Mouse (Mus musculus) megakaryocyte, adult 5-6 weeks (primary cell): Measurements from ENCODE around the gene Sfpq. TPM values are rescaled to one million over a fixed set of nuclear protein-coding genes. Genes with fewer than 3 reads are reported as not detected.
"Not testable (repeated sequence)": the region's sequence is repeated elsewhere in the genome, so short reads cannot be mapped to it uniquely, and the experiment has no call there.

Experiments used
- ATAC-seq: 2 replicates; pipeline ENCODE4 v1.8.0; 2016; ENCODE audit warnings: mild to moderate bottlenecking, inconsistent platforms; ENCODE audit not compliant: poor library complexity, severe bottlenecking
- total RNA-seq, 2 experiments: library from RNA; stranded (forward) in 1 of 2; stranded (reverse) in 1 of 2; fragments of 153-499, 151-499 nt in 1 of 2; fragments of 221-1000, 200-1000 nt in 1 of 2; gene quantifications; 2 replicates each; pipeline versions ENCODE4 v1.2.3 to v1.2.4; 2015 to 2017

Sfpq gene
- total RNA-seq (2015) (311 and 315 TPM in 2 replicates), total RNA-seq (2017) (566 and 688 TPM in 2 replicates)

GRCm38 (mm10) chr4:127021151-127021945 lies at the start of gene Sfpq:
Gene Sfpq (plus strand): TSS chr4:127021324.
- peak; percentile 84 for ATAC-seq

- no peak for ATAC-seq
These were observed 43.7 kb upstream of the Sfpq start for GRCm38 (mm10) chr4:126977467-126977866.

GRCm38 (mm10) chr4:126978706-126979105 lies 42.4 kb upstream of the Sfpq start:
- no peak for ATAC-seq

- ATAC-seq, result no peak
These were observed 37.8 kb upstream of the Sfpq start for GRCm38 (mm10) chr4:126983321-126983720.

GRCm38 (mm10) chr4:126983736-126984525 lies 37.2 kb upstream of the Sfpq start:
- ATAC-seq, result not testable (repeated sequence)

GRCm38 (mm10) chr4:126986768-126987167 lies 34.4 kb upstream of the Sfpq start:
- ATAC-seq, result no peak

GRCm38 (mm10) chr4:126988503-126988902 lies 32.6 kb upstream of the Sfpq start:
- no peak for ATAC-seq

- ATAC-seq, result no peak
These were observed 30.6 kb upstream of the Sfpq start for GRCm38 (mm10) chr4:126990553-126990952.

GRCm38 (mm10) chr4:126992356-126992755 lies 28.8 kb upstream of the Sfpq start:
- peak; percentile 81 for ATAC-seq

GRCm38 (mm10) chr4:126999372-126999771 lies 21.8 kb upstream of the Sfpq start:
- ATAC-seq, result not testable (repeated sequence)

GRCm38 (mm10) chr4:127000601-127001105 lies 20.5 kb upstream of the Sfpq start:
- ATAC-seq, result no peak

GRCm38 (mm10) chr4:127004384-127004783 lies 16.7 kb upstream of the Sfpq start:
- ATAC-seq, result no peak

- no peak for ATAC-seq
These were observed 15.8 kb upstream of the Sfpq start for GRCm38 (mm10) chr4:127005113-127005936.

GRCm38 (mm10) chr4:127015294-127015993 lies 5.7 kb upstream of the Sfpq start:
- peak; percentile 100 for ATAC-seq

- ATAC-seq, result no peak
These were observed 4.8 kb upstream of the Sfpq start for GRCm38 (mm10) chr4:127016366-127016765.

- no peak for ATAC-seq
These were observed 543 bp upstream of the Sfpq start for GRCm38 (mm10) chr4:127020411-127021150.

- peak; percentile 75 for ATAC-seq
These were observed 984 bp downstream of the Sfpq start for GRCm38 (mm10) chr4:127021989-127022626.

- no peak for ATAC-seq
These were observed 2.1 kb downstream of the Sfpq start for GRCm38 (mm10) chr4:127023201-127023600.

GRCm38 (mm10) chr4:127024240-127024639 lies 3.1 kb downstream of the Sfpq start:
- no peak for ATAC-seq
